Mouse (Mus musculus): ENCODE results near the gene Slco6c1. TPM values are rescaled to one million over a fixed set of nuclear protein-coding genes. Genes with fewer than 3 reads are reported as not detected.

The Slco6c1 gene
- polyA plus RNA-seq (2015; fragmentation: Nextera tagmentation; extraction: Ambion mirVana) = not detected in 2 replicates

GRCm38 (mm10) chr1:97128201-97128600, at the start of gene Slco6c1:
Slco6c1 (minus strand) TSS chr1:97128301.

Data from neural tube, postnatal 0 days (tissue).